Mouse (Mus musculus) limb, embryonic 11.5 days (tissue): ENCODE results near the gene Rpl26. TPM values are rescaled to one million over a fixed set of nuclear protein-coding genes. Genes with fewer than 3 reads are reported as not detected.

ENCODE experiments used
- ATAC-seq: fragments of 200-750 bp; cut with Nextera tagmentation; 2 replicates; pipeline ENCODE4 v1.8.0; 2017; ENCODE audit warnings: low read depth; ENCODE audit not compliant: insufficient number of reproducible peaks, low FRiP score, low TSS enrichment
- DNase-seq: peaks from one replicate; pipeline ENCODE4 v3.0.0-alpha.2; 2015; ENCODE audit warnings: low spot score
- H3K27ac ChIP-seq: fragments of 300-500 bp; sonication (generic); replicated peaks from 2 replicates; pipeline ENCODE4 v1.5.1; 2014; ENCODE audit warnings: low read depth, mild to moderate bottlenecking, low read length
- H3K27me3 ChIP-seq: fragments of 300-500 bp; sonication (generic); 2 replicates; pipeline ENCODE4 v1.6.1; 2014; ENCODE audit warnings: mild to moderate bottlenecking, low read length, mixed read lengths; ENCODE audit not compliant: control insufficient read depth, insufficient read depth
- H3K36me3 ChIP-seq: fragments of 300-500 bp; sonication (generic); 2 replicates; pipeline ENCODE4 v1.6.1; 2014; ENCODE audit warnings: mild to moderate bottlenecking, low read length, moderate library complexity, mixed read lengths; ENCODE audit not compliant: control insufficient read depth, insufficient read depth
- H3K4me1 ChIP-seq: fragments of 300-500 bp; sonication (generic); 2 replicates; pipeline ENCODE4 v1.6.1; 2014; ENCODE audit warnings: low read length, mixed read lengths; ENCODE audit not compliant: control insufficient read depth, insufficient read depth
- H3K4me2 ChIP-seq: fragments of 300-500 bp; sonication (generic); 2 replicates; pipeline ENCODE4 v1.6.1; 2014; ENCODE audit warnings: low read depth, mild to moderate bottlenecking, moderate library complexity; ENCODE audit not compliant: severe bottlenecking
- H3K4me3 ChIP-seq: fragments of 300-500 bp; sonication (generic); 2 replicates; pipeline ENCODE4 v1.5.1; 2014; ENCODE audit warnings: low read depth, low read length
- H3K9ac ChIP-seq: fragments of 300-500 bp; sonication (generic); 2 replicates; pipeline ENCODE4 v1.6.1; 2014; ENCODE audit warnings: mild to moderate bottlenecking, low read length
- H3K9me3 ChIP-seq: fragments of 300-500 bp; sonication (generic); 2 replicates; pipeline ENCODE4 v1.6.1; 2016; ENCODE audit warnings: low read length; ENCODE audit not compliant: control insufficient read depth
- WGBS: fragments of 180-500 bp; shearing (Covaris S2); extraction: QIAGEN DNeasy Blood & Tissue Kit; methylation state at CpG from one replicate; pipeline ENCODE4 v1.1.7; 2014; 5-methylcytosine and 5-hydroxymethylcytosine counted together
- polyA plus RNA-seq: library from polyadenylated mRNA; unstranded; fragments of >200 nt; fragmentation: Nextera tagmentation; extraction: Ambion mirVana; gene quantifications from 2 replicates; pipeline ENCODE4 v1.2.1, GENCODE M21; 2014

The Rpl26 gene
- polyA plus RNA-seq, 1 experiment from 2014 or later = 1,145 TPM

DNA sequence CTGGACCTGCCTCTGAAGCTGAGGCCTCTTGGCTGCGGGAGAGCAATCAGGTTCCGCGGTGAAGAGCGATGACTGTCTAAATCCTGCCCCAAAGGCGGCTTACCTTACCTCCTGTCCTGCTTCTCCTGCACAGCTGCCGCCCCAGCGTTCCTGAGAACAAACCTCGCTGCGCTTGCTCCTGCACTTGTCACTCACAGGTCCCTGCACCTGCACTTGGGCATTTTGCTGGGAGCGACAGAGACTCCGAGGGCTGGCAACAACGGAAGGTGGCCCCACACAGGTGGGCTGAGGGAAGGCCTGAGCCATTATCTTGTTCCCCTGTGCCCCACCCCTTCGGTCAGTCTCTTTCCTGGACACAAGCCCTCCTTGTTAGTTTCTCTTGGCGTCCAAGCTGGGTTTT is 19.3 kb upstream of the Rpl26 start:
- 28% methylated on average over 14 of the region's 14 CpGs for WGBS
- ATAC-seq (no peak), DNase-seq (no peak)

GRCm38 (mm10) chr11:68883843-68884242 is 17.5 kb upstream of the Rpl26 start:
- ATAC-seq (no peak), DNase-seq (no peak)
- Histone ChIP-seq H3K4me2 (no peak overlapping the region), H3K4me1 (no peaks in the 10 kb centered on the region), H3K27me3 (no peaks in the 10 kb centered on the region), H3K27ac (no peak overlapping the region), H3K4me3 (no peak overlapping the region), H3K9ac (no peak overlapping the region), H3K9me3 (no peaks in the 10 kb centered on the region), H3K36me3 (no peaks in the 10 kb centered on the region)
- 85% methylated on average over 2 of the region's 2 CpGs for WGBS

More for the DNA sequence above, 19.3 kb upstream of the Rpl26 start:
- Histone ChIP-seq H3K36me3 (no peaks in the 10 kb centered on the region), H3K9me3 (no peaks in the 10 kb centered on the region), H3K27me3 (no peaks in the 10 kb centered on the region), H3K9ac (no peak overlapping the region), H3K4me2 (no peak overlapping the region), H3K27ac (no peak overlapping the region), H3K4me3 (no peak overlapping the region), H3K4me1 (no peaks in the 10 kb centered on the region)

DNA sequence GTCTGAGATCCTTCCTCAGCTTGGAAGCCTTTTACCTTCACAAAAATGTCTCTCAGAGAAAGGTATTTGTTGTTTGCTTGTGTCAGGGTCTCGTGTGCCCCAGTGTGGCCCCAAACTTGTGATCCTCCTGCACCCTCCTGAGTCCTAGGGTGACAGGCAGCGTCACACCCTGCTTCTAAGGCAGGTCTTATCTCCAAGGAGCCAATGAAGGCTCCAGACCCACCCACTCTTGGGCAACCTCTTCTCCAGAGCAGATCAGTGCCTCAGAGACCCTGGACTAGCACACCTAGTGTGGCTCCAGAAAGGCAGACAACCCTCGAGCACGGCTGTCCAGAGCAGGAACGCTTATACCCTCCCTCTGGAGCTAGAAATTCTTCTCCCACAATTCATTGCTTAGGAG is 17.0 kb upstream of the Rpl26 start:
- Histone ChIP-seq H3K9me3 (no peaks in the 10 kb centered on the region), H3K27me3 (no peaks in the 10 kb centered on the region), H3K27ac (no peak overlapping the region), H3K4me1 (no peaks in the 10 kb centered on the region), H3K4me2 (no peak overlapping the region), H3K36me3 (no peaks in the 10 kb centered on the region), H3K4me3 (no peak overlapping the region), H3K9ac (no peak overlapping the region)
- WGBS = 76% methylated on average over 5 of the region's 5 CpGs
- ATAC-seq (no peak), DNase-seq (no peak)

GRCm38 (mm10) chr11:68886091-68886490 is 15.3 kb upstream of the Rpl26 start:
- H3K9ac ChIP-seq = no peak overlapping the region
- no peak overlapping the region for H3K4me2 ChIP-seq
- no peaks in the 10 kb centered on the region for H3K4me1 ChIP-seq
- ATAC-seq (no peak), DNase-seq (no peak)
- H3K27ac ChIP-seq = no peak overlapping the region
- 80% methylated on average over 5 of the region's 5 CpGs for WGBS
- H3K27me3 ChIP-seq = no peaks in the 10 kb centered on the region
- H3K9me3 ChIP-seq = no peaks in the 10 kb centered on the region
- no peak overlapping the region for H3K4me3 ChIP-seq
- H3K36me3 ChIP-seq = no peaks in the 10 kb centered on the region

- Histone ChIP-seq H3K4me2 (no peak within 1 kb of the TSS), H3K9ac (no peak within 1 kb of the TSS), H3K27ac (no peak within 1 kb of the TSS), H3K36me3 (no peaks in the 10 kb centered on the region), H3K9me3 (no peaks in the 10 kb centered on the region), H3K4me1 (no peaks in the 10 kb centered on the region), H3K4me3 (no peak within 1 kb of the TSS), H3K27me3 (no peaks in the 10 kb centered on the region)
- no peak for DNase-seq
- no peak for ATAC-seq
- WGBS = 42% methylated on average over 6 of the region's 6 CpGs
Measured at GRCm38 (mm10) chr11:68888253-68888652, 13.1 kb upstream of the Rpl26 start, which contains the start of gene Rnf222. Rnf222 (plus strand) TSS chr11:68888553.

DNA sequence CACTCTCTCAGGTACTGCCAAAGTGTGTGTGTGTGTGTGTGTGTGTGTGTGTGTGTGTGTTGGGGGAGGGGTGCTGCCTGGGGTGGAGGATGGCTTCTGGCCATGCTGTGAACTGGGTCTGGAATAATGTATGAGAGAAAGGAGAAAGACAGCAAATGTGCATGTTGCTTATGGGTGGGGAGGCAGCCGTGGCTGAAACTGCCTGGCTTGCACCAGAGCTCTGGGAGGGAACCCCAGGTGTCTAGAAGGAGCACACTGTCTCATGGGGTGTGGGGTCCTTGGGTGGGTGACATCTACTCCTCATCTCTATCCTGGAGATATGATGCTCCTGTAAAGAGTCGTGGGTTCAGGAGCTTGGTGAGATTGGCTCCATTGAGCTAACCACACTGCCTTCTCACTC is 12.7 kb upstream of the Rpl26 start:
- ATAC-seq = no peak
- Histone ChIP-seq H3K27ac (no peak overlapping the region), H3K4me2 (no peak overlapping the region), H3K27me3 (no peaks in the 10 kb centered on the region), H3K9me3 (no peaks in the 10 kb centered on the region), H3K9ac (no peak overlapping the region), H3K36me3 (no peaks in the 10 kb centered on the region), H3K4me3 (no peak overlapping the region), H3K4me1 (no peaks in the 10 kb centered on the region)
- WGBS = 69% methylated on average over 2 of the region's 2 CpGs
- no peak for DNase-seq

- WGBS = 51% methylated on average over 2 of the region's 2 CpGs
- Histone ChIP-seq H3K9ac (no peak overlapping the region), H3K27me3 (no peaks in the 10 kb centered on the region), H3K4me3 (no peak overlapping the region), H3K27ac (no peak overlapping the region), H3K4me1 (no peaks in the 10 kb centered on the region), H3K4me2 (no peak overlapping the region), H3K9me3 (no peaks in the 10 kb centered on the region), H3K36me3 (no peaks in the 10 kb centered on the region)
- ATAC-seq = no peak
- DNase-seq = no peak
Measured at GRCm38 (mm10) chr11:68890625-68891024, 10.8 kb upstream of the Rpl26 start.

DNA sequence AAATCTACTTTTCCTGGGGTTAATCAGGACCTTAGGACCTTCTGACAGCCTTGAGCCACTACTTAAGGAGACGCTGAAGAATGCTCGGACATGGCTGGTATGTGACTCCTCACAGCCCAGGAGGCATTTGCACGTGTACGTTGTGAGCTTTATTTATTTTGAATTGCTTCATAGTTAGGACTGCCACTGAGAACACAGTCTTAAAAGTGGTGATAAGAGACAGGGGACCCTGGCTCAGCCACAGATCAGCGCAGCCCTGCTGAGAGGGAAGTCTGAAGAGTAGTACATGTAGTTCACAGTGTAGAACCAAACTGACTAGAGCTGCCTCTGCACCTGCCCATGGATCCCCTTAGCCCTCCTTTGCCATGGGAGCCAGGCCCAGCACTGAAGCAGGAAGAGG is 9.6 kb upstream of the Rpl26 start:
- no peak overlapping the region for H3K9ac ChIP-seq
- no peak overlapping the region for H3K27ac ChIP-seq
- DNase-seq = no peak

GRCm38 (mm10) chr11:68892233-68892832 is 9.1 kb upstream of the Rpl26 start:
- 75% methylated on average over 15 of the region's 15 CpGs for WGBS
- H3K9ac ChIP-seq = peak overlapping the region; percentile 12; the same call in 1 of the 2 replicates

More for the DNA sequence above, 9.6 kb upstream of the Rpl26 start:
- no peak overlapping the region for H3K4me2 ChIP-seq
- H3K4me1 ChIP-seq = no peaks in the 10 kb centered on the region
- H3K9me3 ChIP-seq = no peaks in the 10 kb centered on the region
- 88% methylated on average over 5 of the region's 5 CpGs for WGBS
- no peaks in the 10 kb centered on the region for H3K27me3 ChIP-seq
- H3K4me3 ChIP-seq = no peak overlapping the region
- no peaks in the 10 kb centered on the region for H3K36me3 ChIP-seq
- no peak for ATAC-seq

More at GRCm38 (mm10) chr11:68892233-68892832, 9.1 kb upstream of the Rpl26 start:
- H3K36me3 ChIP-seq = no peaks in the 10 kb centered on the region
- H3K9me3 ChIP-seq = no peaks in the 10 kb centered on the region
- no peaks in the 10 kb centered on the region for H3K4me1 ChIP-seq
- no peak overlapping the region for H3K4me3 ChIP-seq
- DNase-seq = no peak
- H3K4me2 ChIP-seq = no peak overlapping the region
- no peak overlapping the region for H3K27ac ChIP-seq
- H3K27me3 ChIP-seq = no peaks in the 10 kb centered on the region
- ATAC-seq = no peak
